Mouse (Mus musculus): Measurements from ENCODE around the gene Nr0b2. TPM values are rescaled to one million over a fixed set of nuclear protein-coding genes. Genes with fewer than 3 reads are reported as not detected.

Gene Nr0b2
- polyA plus RNA-seq, 1 experiment from 2014 or later: 6.6 TPM

GRCm38 (mm10) chr4:133598616-133599015 lies 45.4 kb downstream of the Nr0b2 start:
- H3K4me1 ChIP-seq (ENCODE audit: control insufficient read depth, insufficient read depth, low read length): peaks cover 12% of the 10 kb centered on the region
- H3K27me3 ChIP-seq (ENCODE audit: control insufficient read depth, insufficient read depth, low read length): peaks cover 12% of the 10 kb centered on the region
- peak overlapping the region; percentile 58; the same call in 1 of the 2 replicates for H3K4me3 ChIP-seq (replicated peaks; ENCODE audit: low read length)
- 31% methylated on average over 4 of the region's 4 CpGs for WGBS
- H3K9ac ChIP-seq (ENCODE audit: low read length): peak overlapping the region; percentile 65; the same call in 1 of the 2 replicates
- H3K36me3 ChIP-seq (ENCODE audit: control insufficient read depth, insufficient read depth, low read length): no peaks in the 10 kb centered on the region
- ATAC-seq (ENCODE audit: insufficient read depth, low FRiP score): peak; percentile 24; the same call in 1 of the 2 replicates
- H3K4me2 ChIP-seq (ENCODE audit: low read depth, low read length): peak overlapping the region; percentile 79
- H3K9me3 ChIP-seq (replicated peaks; ENCODE audit: control insufficient read depth, low read length): no peaks in the 10 kb centered on the region
- peak overlapping the region; percentile 97 for H3K27ac ChIP-seq (ENCODE audit: low read length)

- H3K27ac ChIP-seq (ENCODE audit: low read length): peak overlapping the region; percentile 97
- peaks cover 13% of the 10 kb centered on the region for H3K4me1 ChIP-seq (ENCODE audit: control insufficient read depth, insufficient read depth, low read length)
- peak overlapping the region; percentile 58 for H3K4me3 ChIP-seq (replicated peaks; ENCODE audit: low read length)
- 17% methylated on average over 7 of the region's 7 CpGs for WGBS
- H3K4me2 ChIP-seq (ENCODE audit: low read depth, low read length): peak overlapping the region; percentile 79
- H3K27me3 ChIP-seq (ENCODE audit: control insufficient read depth, insufficient read depth, low read length): peaks cover 12% of the 10 kb centered on the region
- no peaks in the 10 kb centered on the region for H3K9me3 ChIP-seq (replicated peaks; ENCODE audit: control insufficient read depth, low read length)
- no peak for ATAC-seq (ENCODE audit: insufficient read depth, low FRiP score)
- H3K9ac ChIP-seq (ENCODE audit: low read length): peak overlapping the region; percentile 65
- H3K36me3 ChIP-seq (ENCODE audit: control insufficient read depth, insufficient read depth, low read length): 0 out of 2 replicates have a peak, but pooled peaks cover 4% of the 10 kb centered on the region
These were observed 45.9 kb downstream of the Nr0b2 start for GRCm38 (mm10) chr4:133599116-133599515.

GRCm38 (mm10) chr4:133599571-133600073 lies 46.4 kb downstream of the Nr0b2 start:
- WGBS: under 1% methylated on average over 49 of the region's 50 CpGs
- Histone ChIP-seq H3K9ac (ENCODE audit: low read length) (peak overlapping the region; percentile 65), H3K9me3 (replicated peaks; ENCODE audit: control insufficient read depth, low read length) (no peaks in the 10 kb centered on the region), H3K4me1 (ENCODE audit: control insufficient read depth, insufficient read depth, low read length) (peaks cover 15% of the 10 kb centered on the region), H3K4me2 (ENCODE audit: low read depth, low read length) (peak overlapping the region; percentile 79), H3K27ac (ENCODE audit: low read length) (peak overlapping the region; percentile 97), H3K27me3 (ENCODE audit: control insufficient read depth, insufficient read depth, low read length) (peaks cover 12% of the 10 kb centered on the region), H3K4me3 (replicated peaks; ENCODE audit: low read length) (peak overlapping the region; percentile 58), H3K36me3 (ENCODE audit: control insufficient read depth, insufficient read depth, low read length) (0 out of 2 replicates have a peak, but pooled peaks cover 4% of the 10 kb centered on the region)
- peak; percentile 93 for ATAC-seq (ENCODE audit: insufficient read depth, low FRiP score)

- WGBS: 16% methylated on average over 9 of the region's 9 CpGs
- peaks cover 12% of the 10 kb centered on the region for H3K27me3 ChIP-seq (ENCODE audit: control insufficient read depth, insufficient read depth, low read length)
- H3K4me1 ChIP-seq (ENCODE audit: control insufficient read depth, insufficient read depth, low read length): peaks cover 17% of the 10 kb centered on the region
- no peaks in the 10 kb centered on the region for H3K9me3 ChIP-seq (replicated peaks; ENCODE audit: control insufficient read depth, low read length)
- H3K4me3 ChIP-seq (replicated peaks; ENCODE audit: low read length): peak overlapping the region; percentile 58
- 0 out of 2 replicates have a peak, but pooled peaks cover 4% of the 10 kb centered on the region for H3K36me3 ChIP-seq (ENCODE audit: control insufficient read depth, insufficient read depth, low read length)
- no peak for ATAC-seq (ENCODE audit: insufficient read depth, low FRiP score)
- peak overlapping the region; percentile 79 for H3K4me2 ChIP-seq (ENCODE audit: low read depth, low read length)
- H3K9ac ChIP-seq (ENCODE audit: low read length): peak overlapping the region; percentile 65
- H3K27ac ChIP-seq (ENCODE audit: low read length): peak overlapping the region; percentile 97
These were observed 47.1 kb downstream of the Nr0b2 start for GRCm38 (mm10) chr4:133600306-133600705.

GRCm38 (mm10) chr4:133601721-133602218 lies 48.6 kb downstream of the Nr0b2 start, which contains the start of gene Sfn:
Gene Sfn, minus strand, starts transcription at chr4:133602168.
- peak within 1 kb of the TSS; percentile 87 for H3K27ac ChIP-seq (ENCODE audit: low read length)

DNA sequence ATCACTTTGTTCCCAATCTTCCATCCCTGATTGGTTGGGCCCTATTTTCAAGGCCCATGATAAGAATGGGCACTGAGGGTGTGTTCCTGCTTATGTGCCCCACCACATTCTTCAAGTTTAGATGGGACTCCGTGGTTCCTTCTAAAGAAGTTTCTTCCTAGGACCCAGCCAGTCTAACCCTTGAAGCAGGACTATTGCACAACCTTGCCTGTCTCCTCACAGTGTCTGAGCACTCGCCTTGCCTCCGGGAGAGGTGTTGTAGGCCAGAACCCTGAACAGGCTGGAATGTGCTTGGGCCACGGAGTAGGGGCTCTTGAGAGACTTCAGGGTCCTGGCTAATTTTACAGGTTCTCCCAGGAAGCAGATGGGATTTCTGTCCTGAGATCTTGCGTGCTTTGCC lies 49.9 kb downstream of the Nr0b2 start:
- 78% methylated on average over 5 of the region's 5 CpGs for WGBS
- H3K9ac ChIP-seq (ENCODE audit: low read length): no peak overlapping the region

More at GRCm38 (mm10) chr4:133601721-133602218, 48.6 kb downstream of the Nr0b2 start, which contains the start of gene Sfn:
- 3% methylated on average over 16 of the region's 16 CpGs for WGBS
- H3K9me3 ChIP-seq (replicated peaks; ENCODE audit: control insufficient read depth, low read length): no peaks in the 10 kb centered on the region
- ATAC-seq (ENCODE audit: insufficient read depth, low FRiP score): peak; percentile 75
- peaks cover 22% of the 10 kb centered on the region for H3K4me1 ChIP-seq (ENCODE audit: control insufficient read depth, insufficient read depth, low read length)
- H3K4me3 ChIP-seq (replicated peaks; ENCODE audit: low read length): peak within 1 kb of the TSS; percentile 58
- 0 out of 2 replicates have a peak, but pooled peaks cover 4% of the 10 kb centered on the region for H3K36me3 ChIP-seq (ENCODE audit: control insufficient read depth, insufficient read depth, low read length)
- H3K9ac ChIP-seq (ENCODE audit: low read length): peak within 1 kb of the TSS; percentile 66
- peaks cover 12% of the 10 kb centered on the region for H3K27me3 ChIP-seq (ENCODE audit: control insufficient read depth, insufficient read depth, low read length)
- peak within 1 kb of the TSS; percentile 41 for H3K4me2 ChIP-seq (ENCODE audit: low read depth, low read length)

GRCm38 (mm10) chr4:133604175-133604574 lies 51.0 kb downstream of the Nr0b2 start:
- WGBS: 82% methylated on average over 7 of the region's 7 CpGs
- Histone ChIP-seq H3K9me3 (replicated peaks; ENCODE audit: control insufficient read depth, low read length) (no peaks in the 10 kb centered on the region), H3K4me3 (replicated peaks; ENCODE audit: low read length) (no peak overlapping the region), H3K27ac (ENCODE audit: low read length) (peak overlapping the region; percentile 87), H3K27me3 (ENCODE audit: control insufficient read depth, insufficient read depth, low read length) (peaks cover 12% of the 10 kb centered on the region), H3K9ac (ENCODE audit: low read length) (no peak overlapping the region), H3K4me1 (ENCODE audit: control insufficient read depth, insufficient read depth, low read length) (peaks cover 27% of the 10 kb centered on the region), H3K36me3 (ENCODE audit: control insufficient read depth, insufficient read depth, low read length) (0 out of 2 replicates have a peak, but pooled peaks cover 9% of the 10 kb centered on the region), H3K4me2 (ENCODE audit: low read depth, low read length) (no peak overlapping the region)
- ATAC-seq (ENCODE audit: insufficient read depth, low FRiP score): no peak

More for the DNA sequence above, 49.9 kb downstream of the Nr0b2 start:
- H3K36me3 ChIP-seq (ENCODE audit: control insufficient read depth, insufficient read depth, low read length): 0 out of 2 replicates have a peak, but pooled peaks cover 4% of the 10 kb centered on the region
- no peak for ATAC-seq (ENCODE audit: insufficient read depth, low FRiP score)
- no peak overlapping the region for H3K4me2 ChIP-seq (ENCODE audit: low read depth, low read length)
- peak overlapping the region; percentile 87 for H3K27ac ChIP-seq (ENCODE audit: low read length)
- H3K4me1 ChIP-seq (ENCODE audit: control insufficient read depth, insufficient read depth, low read length): peaks cover 27% of the 10 kb centered on the region
- no peaks in the 10 kb centered on the region for H3K9me3 ChIP-seq (replicated peaks; ENCODE audit: control insufficient read depth, low read length)
- peaks cover 12% of the 10 kb centered on the region for H3K27me3 ChIP-seq (ENCODE audit: control insufficient read depth, insufficient read depth, low read length)
- H3K4me3 ChIP-seq (replicated peaks; ENCODE audit: low read length): no peak overlapping the region

DNA sequence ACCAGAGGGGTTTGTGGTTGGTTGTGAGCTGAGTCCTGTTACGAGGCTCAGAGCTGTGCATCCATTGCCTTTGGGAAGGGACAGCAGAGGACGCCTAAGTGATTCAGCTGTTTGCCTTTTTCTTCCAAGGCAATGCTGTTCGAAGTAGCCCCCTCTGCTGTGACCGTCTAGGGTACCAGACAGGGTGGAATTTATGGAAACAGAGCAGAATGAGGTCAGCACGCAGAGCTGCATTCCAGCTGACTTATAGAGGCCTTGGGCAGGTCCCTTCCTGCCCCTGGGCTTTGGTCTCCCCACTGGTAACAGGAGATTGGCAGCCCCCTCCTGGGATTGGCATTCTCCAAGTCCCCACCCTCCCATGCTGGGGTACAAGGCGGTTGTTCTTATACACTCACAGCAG lies 51.7 kb downstream of the Nr0b2 start:
- Histone ChIP-seq H3K4me2 (ENCODE audit: low read depth, low read length) (no peak overlapping the region), H3K4me1 (ENCODE audit: control insufficient read depth, insufficient read depth, low read length) (peaks cover 27% of the 10 kb centered on the region), H3K36me3 (ENCODE audit: control insufficient read depth, insufficient read depth, low read length) (0 out of 2 replicates have a peak, but pooled peaks cover 9% of the 10 kb centered on the region), H3K9ac (ENCODE audit: low read length) (no peak overlapping the region), H3K27ac (ENCODE audit: low read length) (peak overlapping the region; percentile 87), H3K9me3 (replicated peaks; ENCODE audit: control insufficient read depth, low read length) (no peaks in the 10 kb centered on the region), H3K27me3 (ENCODE audit: control insufficient read depth, insufficient read depth, low read length) (peaks cover 12% of the 10 kb centered on the region), H3K4me3 (replicated peaks; ENCODE audit: low read length) (no peak overlapping the region)
- ATAC-seq (ENCODE audit: insufficient read depth, low FRiP score): no peak
- WGBS: 63% methylated on average over 6 of the region's 6 CpGs

GRCm38 (mm10) chr4:133605330-133605729 lies 52.2 kb downstream of the Nr0b2 start:
- no peak overlapping the region for H3K4me3 ChIP-seq (replicated peaks; ENCODE audit: low read length)
- peak; percentile 61 for ATAC-seq (ENCODE audit: insufficient read depth, low FRiP score)
- no peaks in the 10 kb centered on the region for H3K9me3 ChIP-seq (replicated peaks; ENCODE audit: control insufficient read depth, low read length)
- peak overlapping the region; percentile 87 for H3K27ac ChIP-seq (ENCODE audit: low read length)
- H3K4me1 ChIP-seq (ENCODE audit: control insufficient read depth, insufficient read depth, low read length): peaks cover 23% of the 10 kb centered on the region
- H3K36me3 ChIP-seq (ENCODE audit: control insufficient read depth, insufficient read depth, low read length): 0 out of 2 replicates have a peak, but pooled peaks cover 9% of the 10 kb centered on the region
- WGBS: 54% methylated on average over 9 of the region's 9 CpGs
- peak overlapping the region; percentile 56 for H3K9ac ChIP-seq (ENCODE audit: low read length)
- peak overlapping the region; percentile 21; the same call in 1 of the 2 replicates for H3K4me2 ChIP-seq (ENCODE audit: low read depth, low read length)
- peaks cover 8% of the 10 kb centered on the region for H3K27me3 ChIP-seq (ENCODE audit: control insufficient read depth, insufficient read depth, low read length)
